Mouse (Mus musculus) embryonic facial prominence, embryonic 14.5 days (tissue): ENCODE data around the gene Ppil4. TPM values are rescaled to one million over a fixed set of nuclear protein-coding genes. Genes with fewer than 3 reads are reported as not detected.

Experiments
- ATAC-seq: fragments of 200-750 bp; cut with Nextera tagmentation; 2 replicates; pipeline ENCODE4 v1.8.0; 2017; ENCODE audit warnings: low read depth, moderate number of reproducible peaks, moderate TSS enrichment
- DNase-seq: peaks from one replicate; pipeline ENCODE4 v3.0.0-alpha.2; 2015; ENCODE audit warnings: low spot score
- H3K27ac ChIP-seq: fragments of 300-500 bp; sonication (generic); replicated peaks from 2 replicates; pipeline ENCODE4 v1.5.1; 2014; ENCODE audit warnings: low read depth, mild to moderate bottlenecking, low read length, moderate library complexity
- H3K27me3 ChIP-seq: fragments of 300-500 bp; sonication (generic); replicated peaks from 2 replicates; pipeline ENCODE4 v1.6.1; 2014; ENCODE audit warnings: low read length; ENCODE audit not compliant: control insufficient read depth, insufficient read depth
- H3K36me3 ChIP-seq: fragments of 300-500 bp; sonication (generic); 2 replicates; pipeline ENCODE4 v1.6.1; 2014; ENCODE audit warnings: low read length, mixed read lengths; ENCODE audit not compliant: control insufficient read depth, insufficient read depth
- H3K4me1 ChIP-seq: fragments of 300-500 bp; sonication (generic); 2 replicates; pipeline ENCODE4 v1.6.1; 2014; ENCODE audit warnings: antibody characterized with exemption, low read length; ENCODE audit not compliant: control insufficient read depth, insufficient read depth
- H3K4me2 ChIP-seq: fragments of 300-500 bp; sonication (generic); 2 replicates; pipeline ENCODE4 v1.6.1; 2014; ENCODE audit warnings: low read depth, mild to moderate bottlenecking, low read length, moderate library complexity, mixed read lengths
- H3K4me3 ChIP-seq: fragments of 300-500 bp; sonication (generic); 2 replicates; pipeline ENCODE4 v1.5.1; 2014; ENCODE audit warnings: low read depth, mild to moderate bottlenecking, low read length
- H3K9ac ChIP-seq: fragments of 300-500 bp; sonication (generic); 2 replicates; pipeline ENCODE4 v1.6.1; 2014; ENCODE audit warnings: low read depth, mild to moderate bottlenecking, low read length, moderate library complexity, mixed read lengths
- H3K9me3 ChIP-seq: fragments of 300-500 bp; sonication (generic); 2 replicates; pipeline ENCODE4 v1.6.1; 2016; ENCODE audit warnings: low read length; ENCODE audit not compliant: control insufficient read depth
- WGBS: fragments of 180-500 bp; shearing (Covaris S2); extraction: QIAGEN DNeasy Blood & Tissue Kit; methylation state at CpG from one replicate; pipeline ENCODE4 v1.1.7; 2014; 5-methylcytosine and 5-hydroxymethylcytosine counted together
- polyA plus RNA-seq: library from polyadenylated mRNA; unstranded; fragments of >200 nt; fragmentation: Nextera tagmentation; extraction: Ambion mirVana; gene quantifications from 2 replicates; pipeline ENCODE4 v1.2.1, GENCODE M21; 2014

The Ppil4 gene
- polyA plus RNA-seq, 1 experiment from 2014 or later: 32.8 TPM

GRCm38 (mm10) chr10:7833377-7834165 lies 40.9 kb downstream of the Ppil4 start:
- no peaks in the 10 kb centered on the region for H3K27me3 ChIP-seq
- H3K4me3 ChIP-seq: no peak overlapping the region
- DNase-seq (no peak), ATAC-seq (no peak)
- no peak overlapping the region for H3K4me2 ChIP-seq
- no peak overlapping the region for H3K9ac ChIP-seq
- 75% methylated on average over 9 of the region's 9 CpGs for WGBS
- H3K4me1 ChIP-seq: peaks cover 8% of the 10 kb centered on the region; the same call in 1 of the 2 replicates
- H3K9me3 ChIP-seq: no peaks in the 10 kb centered on the region
- H3K36me3 ChIP-seq: no peaks in the 10 kb centered on the region
- no peak overlapping the region for H3K27ac ChIP-seq

- H3K9me3 ChIP-seq: no peaks in the 10 kb centered on the region
- no peak for DNase-seq
- no peak overlapping the region for H3K9ac ChIP-seq
- H3K4me2 ChIP-seq: no peak overlapping the region
- no peak overlapping the region for H3K4me3 ChIP-seq
- H3K4me1 ChIP-seq: peaks cover 8% of the 10 kb centered on the region; the same call in 1 of the 2 replicates
- H3K27me3 ChIP-seq: no peaks in the 10 kb centered on the region
- no peak for ATAC-seq
- no peaks in the 10 kb centered on the region for H3K36me3 ChIP-seq
- WGBS: 66% methylated on average over 10 of the region's 10 CpGs
- H3K27ac ChIP-seq: no peak overlapping the region
These were observed 42.1 kb downstream of the Ppil4 start for GRCm38 (mm10) chr10:7834671-7835225.

- H3K9me3 ChIP-seq: no peaks in the 10 kb centered on the region
- no peaks in the 10 kb centered on the region for H3K27me3 ChIP-seq
- peaks cover 6% of the 10 kb centered on the region; the same call in 1 of the 2 replicates for H3K4me1 ChIP-seq
- no peak overlapping the region for H3K27ac ChIP-seq
- DNase-seq: no peak
- no peak overlapping the region for H3K4me2 ChIP-seq
- H3K4me3 ChIP-seq: no peak overlapping the region
- no peak for ATAC-seq
- H3K36me3 ChIP-seq: no peaks in the 10 kb centered on the region
- 76% methylated on average over 2 of the region's 2 CpGs for WGBS
- H3K9ac ChIP-seq: no peak overlapping the region
These were observed 44.2 kb downstream of the Ppil4 start for GRCm38 (mm10) chr10:7836902-7837301.

GRCm38 (mm10) chr10:7837446-7837845 lies 44.8 kb downstream of the Ppil4 start:
- no peak overlapping the region for H3K9ac ChIP-seq
- no peak overlapping the region for H3K4me2 ChIP-seq
- peaks cover under 1% of the 10 kb centered on the region; the same call in 1 of the 2 replicates for H3K4me1 ChIP-seq
- DNase-seq: no peak
- no peaks in the 10 kb centered on the region for H3K27me3 ChIP-seq
- H3K9me3 ChIP-seq: no peaks in the 10 kb centered on the region
- no peak overlapping the region for H3K4me3 ChIP-seq
- H3K36me3 ChIP-seq: no peaks in the 10 kb centered on the region
- 88% methylated on average over 8 of the region's 8 CpGs for WGBS
- no peak overlapping the region for H3K27ac ChIP-seq
- no peak for ATAC-seq

GRCm38 (mm10) chr10:7838036-7838435 lies 45.3 kb downstream of the Ppil4 start:
- DNase-seq (no peak), ATAC-seq (peak; percentile 23; the same call in 1 of the 2 replicates)
- Histone ChIP-seq H3K27ac (no peak overlapping the region), H3K27me3 (no peaks in the 10 kb centered on the region), H3K4me1 (no peaks in the 10 kb centered on the region), H3K4me2 (no peak overlapping the region), H3K9me3 (no peaks in the 10 kb centered on the region), H3K4me3 (no peak overlapping the region), H3K36me3 (no peaks in the 10 kb centered on the region), H3K9ac (no peak overlapping the region)
- WGBS: 80% methylated on average over 8 of the region's 8 CpGs

- no peak overlapping the region for H3K27ac ChIP-seq
- DNase-seq (no peak), ATAC-seq (peak; percentile 48; the same call in 1 of the 2 replicates)
- H3K36me3 ChIP-seq: no peaks in the 10 kb centered on the region
- 71% methylated on average over 5 of the region's 5 CpGs for WGBS
- H3K27me3 ChIP-seq: no peaks in the 10 kb centered on the region
- no peaks in the 10 kb centered on the region for H3K4me1 ChIP-seq
- no peak overlapping the region for H3K4me3 ChIP-seq
- no peak overlapping the region for H3K9ac ChIP-seq
- no peaks in the 10 kb centered on the region for H3K9me3 ChIP-seq
- no peak overlapping the region for H3K4me2 ChIP-seq
These were observed 46.3 kb downstream of the Ppil4 start for GRCm38 (mm10) chr10:7838874-7839421.

- H3K36me3 ChIP-seq: no peaks in the 10 kb centered on the region
- 84% methylated on average over 22 of the region's 22 CpGs for WGBS
These were observed 47.1 kb downstream of the Ppil4 start for GRCm38 (mm10) chr10:7839551-7840352.

GRCm38 (mm10) chr10:7840353-7840733 lies 47.7 kb downstream of the Ppil4 start:
- WGBS: 84% methylated on average over 2 of the region's 2 CpGs
- H3K36me3 ChIP-seq: no peaks in the 10 kb centered on the region

More at GRCm38 (mm10) chr10:7839551-7840352, 47.1 kb downstream of the Ppil4 start:
- Histone ChIP-seq H3K4me1 (no peaks in the 10 kb centered on the region), H3K9ac (no peak overlapping the region), H3K4me3 (no peak overlapping the region), H3K27ac (no peak overlapping the region), H3K9me3 (no peaks in the 10 kb centered on the region), H3K27me3 (no peaks in the 10 kb centered on the region), H3K4me2 (no peak overlapping the region)
- 0 out of 2 replicates have a peak, but pooled peaks have one; percentile 14 for ATAC-seq
- peak; percentile 33 for DNase-seq

More at GRCm38 (mm10) chr10:7840353-7840733, 47.7 kb downstream of the Ppil4 start:
- Histone ChIP-seq H3K9me3 (no peaks in the 10 kb centered on the region), H3K4me1 (no peaks in the 10 kb centered on the region), H3K27ac (no peak overlapping the region), H3K4me2 (no peak overlapping the region), H3K9ac (no peak overlapping the region), H3K4me3 (no peak overlapping the region), H3K27me3 (no peaks in the 10 kb centered on the region)
- no peak for DNase-seq
- no peak for ATAC-seq
